Mouse (Mus musculus): ENCODE measurements around the gene Vmo1.

GRCm38 (mm10) chr11:70463970-70464369 lies 50.4 kb downstream of the Vmo1 start:
- TF ChIP-seq CTCF (IDR thresholded peaks at IDR 0.05; ENCODE audit: borderline replicate concordance, insufficient read depth, low read depth, low read length) (no peak), POLR2A (IDR thresholded peaks at IDR 0.05; ENCODE audit: borderline replicate concordance, insufficient read depth, low read length) (no peak)

Data from cerebellum, adult 2 months (tissue).